Mouse (Mus musculus) heart, adult 18-20 months (tissue): ENCODE data around the gene Cldn34b2. TPM values are rescaled to one million over a fixed set of nuclear protein-coding genes. Genes with fewer than 3 reads are reported as not detected.
"Not testable (repeated sequence)": the region's sequence is repeated elsewhere in the genome, so short reads cannot be mapped to it uniquely, and the experiment has no call there.

ENCODE experiments used
- DNase-seq, 2 experiments: peaks; one replicate each; pipeline ENCODE4 v3.0.0; 2021 to 2022; ENCODE audit warnings: mixed read lengths in 1 of 2
- long read RNA-seq, 2 experiments: library from polyadenylated mRNA; stranded (forward); transcript quantifications; one replicate each; pipeline ENCODE4 v2.0.0; 2021
- total RNA-seq, 2 experiments: library from RNA; stranded (reverse); gene quantifications; 2 replicates each; pipeline ENCODE4 v1.2.3; 2021

The Cldn34b2 gene
- total RNA-seq = not detected
- long read RNA-seq, experiment 1 = 0 reads
- long read RNA-seq, experiment 2 = 0 reads

GRCm38 (mm10) chrX:155128312-155128711, at the start of gene Cldn34b2:
TSS of gene Cldn34b2 (minus strand) at chrX:155128412.
- DNase-seq = not testable (repeated sequence)

- DNase-seq = no peak
Measured at GRCm38 (mm10) chrX:155177640-155178039, 49.4 kb upstream of the Cldn34b2 start.

- peak in 1 of 2 experiments; percentile 15 for DNase-seq
Measured at GRCm38 (mm10) chrX:155177230-155177629, 49.0 kb upstream of the Cldn34b2 start.

- no peak for DNase-seq
Measured at GRCm38 (mm10) chrX:155175568-155175967, 47.4 kb upstream of the Cldn34b2 start.

GRCm38 (mm10) chrX:155172310-155172709, 44.1 kb upstream of the Cldn34b2 start:
- peak in 1 of 2 experiments; percentile 27 for DNase-seq

- DNase-seq = no peak
Measured at GRCm38 (mm10) chrX:155171754-155172153, 43.5 kb upstream of the Cldn34b2 start.

- DNase-seq = no peak
Measured at GRCm38 (mm10) chrX:155169886-155170285, 41.7 kb upstream of the Cldn34b2 start.

- DNase-seq = no peak
Measured at GRCm38 (mm10) chrX:155167667-155168066, 39.5 kb upstream of the Cldn34b2 start.

- DNase-seq = no peak
Measured at GRCm38 (mm10) chrX:155166313-155166712, 38.1 kb upstream of the Cldn34b2 start.

- DNase-seq = no peak
Measured at GRCm38 (mm10) chrX:155163553-155163952, 35.3 kb upstream of the Cldn34b2 start.

- DNase-seq = no peak
Measured at GRCm38 (mm10) chrX:155151868-155152267, 23.7 kb upstream of the Cldn34b2 start.

- DNase-seq = peak; percentile 53 to 80
Measured at GRCm38 (mm10) chrX:155144718-155145117, 16.5 kb upstream of the Cldn34b2 start.

GRCm38 (mm10) chrX:155098024-155098423, 30.2 kb downstream of the Cldn34b2 start:
- DNase-seq = peak; percentile 3 to 7

GRCm38 (mm10) chrX:155093566-155093965, 34.6 kb downstream of the Cldn34b2 start, which contains the start of gene Magea2:
TSS of gene Magea2 (minus strand) at chrX:155093666.
- not testable (repeated sequence) for DNase-seq

- not testable (repeated sequence) for DNase-seq
Measured at GRCm38 (mm10) chrX:155089693-155090092, 38.5 kb downstream of the Cldn34b2 start, which contains the start of gene Magea1. TSS of gene Magea1 (minus strand) at chrX:155089793.

Other genes starting within 250 kb of the Cldn34b2 start
- gene Cldn34b1, start 238.1 kb downstream of the Cldn34b2 start, total RNA-seq = not detected
- not detected for gene Magea6, start 192.4 kb downstream of the Cldn34b2 start, total RNA-seq
- gene Magea3, start 178.9 kb downstream of the Cldn34b2 start, total RNA-seq = not detected
- not detected for gene Magea8, start 132.6 kb downstream of the Cldn34b2 start, total RNA-seq
- not detected for gene Magea5, start 65.3 kb downstream of the Cldn34b2 start, total RNA-seq
- not detected for gene Magea1, start 38.6 kb downstream of the Cldn34b2 start, total RNA-seq
- not detected for gene Magea2, start 34.7 kb downstream of the Cldn34b2 start, total RNA-seq
- 10 to 100 TPM; 29.0 to 37.8 TPM for gene Sat1, start 88.0 kb upstream of the Cldn34b2 start, total RNA-seq
- 10 to 100 TPM; 23.1 to 28.1 TPM for gene Acot9, start 134.0 kb upstream of the Cldn34b2 start, total RNA-seq
- gene Prdx4, start 212.3 kb upstream of the Cldn34b2 start, total RNA-seq = 10 to 100 TPM; 26.4 to 26.6 TPM